Mouse (Mus musculus): Measurements from ENCODE around the gene Mdm1. TPM values are rescaled to one million over a fixed set of nuclear protein-coding genes. Genes with fewer than 3 reads are reported as not detected.
"Not testable (repeated sequence)": the region's sequence is repeated elsewhere in the genome, so short reads cannot be mapped to it uniquely, and the experiment has no call there.

Mdm1 gene
- polyA plus RNA-seq, 1 experiment from 2014 or later: 48.7 TPM

DNA sequence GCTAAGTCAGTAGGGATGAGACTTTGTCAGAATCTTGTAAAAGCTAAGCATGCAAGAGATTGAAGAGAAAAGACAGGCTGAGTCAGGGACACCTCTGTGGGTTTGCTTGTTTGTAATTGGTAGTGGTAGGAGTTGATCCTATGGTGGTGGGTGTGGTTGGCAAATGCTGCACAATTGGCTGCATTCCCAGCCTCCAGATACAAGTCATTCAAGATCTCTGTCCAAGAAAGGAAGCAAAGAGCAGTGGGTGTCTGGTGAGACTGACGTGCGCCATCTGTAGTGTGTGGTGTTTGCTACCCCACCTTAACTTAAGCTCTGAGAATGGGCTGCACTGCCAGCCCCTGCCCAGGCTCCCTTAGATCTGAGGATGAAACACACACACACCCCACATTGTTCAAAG, 19.5 kb downstream of the Mdm1 start:
- ATAC-seq (ENCODE audit: insufficient number of reproducible peaks, insufficient read depth, low FRiP score, low TSS enrichment): no peak
- WGBS: 93% methylated on average over 2 of the region's 2 CpGs
- H3K36me3 ChIP-seq: peaks cover 79% of the 10 kb centered on the region

DNA sequence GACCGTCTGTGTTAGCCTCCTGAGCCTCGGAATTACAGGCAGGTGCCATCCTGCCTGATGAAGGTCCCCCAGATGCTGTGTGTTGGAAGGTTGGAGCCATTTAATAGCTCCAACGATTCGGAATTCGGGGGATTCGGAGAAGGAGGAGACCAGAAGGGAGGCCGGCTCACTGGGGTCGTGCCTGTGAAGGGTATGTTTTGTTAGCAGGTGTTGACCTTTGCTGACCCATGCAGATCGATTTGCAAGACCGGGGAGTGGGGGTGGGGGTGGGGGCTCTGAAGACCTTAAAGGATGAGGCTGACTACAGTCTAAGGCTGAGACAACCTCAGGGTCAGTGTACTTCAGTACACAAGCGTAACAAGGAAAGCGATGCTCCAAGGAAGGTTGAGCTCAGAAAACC, 27.6 kb downstream of the Mdm1 start:
- Histone ChIP-seq H3K9ac (no peak overlapping the region), H3K27ac (no peak overlapping the region), H3K4me1 (no peaks in the 10 kb centered on the region), H3K36me3 (peaks cover 45% of the 10 kb centered on the region), H3K4me3 (no peak overlapping the region), H3K9me3 (no peaks in the 10 kb centered on the region), H3K4me2 (replicated peaks) (no peak overlapping the region), H3K27me3 (no peaks in the 10 kb centered on the region)
- 53% methylated on average over 12 of the region's 12 CpGs for WGBS
- no peak for ATAC-seq (ENCODE audit: insufficient number of reproducible peaks, insufficient read depth, low FRiP score, low TSS enrichment)

More for the DNA sequence above, 19.5 kb downstream of the Mdm1 start:
- no peak overlapping the region for H3K4me3 ChIP-seq
- no peak overlapping the region for H3K4me2 ChIP-seq (replicated peaks)
- no peak overlapping the region for H3K27ac ChIP-seq
- no peaks in the 10 kb centered on the region for H3K9me3 ChIP-seq
- H3K27me3 ChIP-seq: no peaks in the 10 kb centered on the region
- no peak overlapping the region for H3K9ac ChIP-seq
- H3K4me1 ChIP-seq: no peaks in the 10 kb centered on the region

DNA sequence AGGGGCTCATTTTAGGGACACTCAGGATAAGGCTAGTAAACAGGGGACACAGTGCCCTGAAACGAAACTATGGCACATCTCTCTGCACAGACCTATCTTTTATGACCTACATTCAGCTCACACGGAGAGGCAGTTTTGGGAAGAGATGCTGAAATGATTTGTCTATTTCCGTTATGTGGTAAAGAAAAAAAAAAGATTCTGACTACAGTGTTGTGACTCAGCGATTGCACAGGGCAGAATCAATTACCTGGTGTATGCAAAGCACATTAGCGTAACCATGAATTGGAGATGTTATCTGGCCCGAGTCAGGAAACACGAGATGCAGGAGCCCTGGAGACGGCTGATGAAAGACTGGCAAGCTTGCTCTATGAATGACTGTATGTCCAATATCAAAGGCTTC, 30.8 kb downstream of the Mdm1 start:
- Histone ChIP-seq H3K9me3 (no peaks in the 10 kb centered on the region), H3K4me3 (no peak overlapping the region), H3K4me1 (no peaks in the 10 kb centered on the region), H3K9ac (no peak overlapping the region), H3K27me3 (no peaks in the 10 kb centered on the region), H3K27ac (no peak overlapping the region), H3K36me3 (peaks cover 16% of the 10 kb centered on the region), H3K4me2 (replicated peaks) (no peak overlapping the region)
- WGBS: 48% methylated on average over 8 of the region's 8 CpGs
- no peak for ATAC-seq (ENCODE audit: insufficient number of reproducible peaks, insufficient read depth, low FRiP score, low TSS enrichment)

DNA sequence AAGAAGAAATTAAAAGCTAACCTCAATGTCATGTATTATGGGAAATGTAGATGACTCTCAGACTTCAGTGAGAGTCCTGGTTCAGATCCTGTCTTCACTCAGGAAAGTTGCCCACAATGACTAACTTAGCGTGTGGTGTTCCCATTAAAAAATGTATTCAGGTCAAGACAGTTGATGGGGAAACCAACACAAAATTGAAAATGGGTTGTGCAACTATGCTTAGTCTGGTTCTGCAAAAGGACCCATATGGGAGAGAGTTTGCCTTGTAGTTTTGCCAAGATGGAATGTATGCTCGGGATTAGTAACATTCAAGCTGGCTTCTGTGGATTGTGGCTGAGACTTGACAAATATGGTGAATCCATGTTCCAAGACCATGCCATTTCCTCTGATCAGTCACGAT, 31.3 kb downstream of the Mdm1 start:
- H3K36me3 ChIP-seq: peaks cover 14% of the 10 kb centered on the region

DNA sequence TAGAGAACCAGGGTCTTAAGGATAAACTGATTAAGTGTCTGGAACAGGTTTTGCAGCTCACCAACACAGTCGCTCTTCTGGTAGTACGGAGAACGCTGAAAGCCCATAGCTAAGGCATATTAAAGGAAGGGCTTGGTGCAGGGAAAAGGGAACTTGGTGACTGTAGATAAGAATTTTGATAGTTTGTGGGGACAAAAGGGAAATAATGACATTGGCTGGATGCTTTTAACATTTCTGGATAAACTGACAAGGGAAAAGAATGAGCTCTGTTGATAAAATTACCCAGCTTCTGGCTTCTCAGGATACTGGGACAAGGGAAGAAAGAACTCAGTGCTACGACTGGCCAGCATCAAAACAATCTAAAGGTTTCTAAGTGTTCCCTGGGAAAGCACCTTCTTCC, 33.9 kb downstream of the Mdm1 start:
- not testable (repeated sequence) for H3K4me2 ChIP-seq (replicated peaks)

More for the DNA sequence above, 31.3 kb downstream of the Mdm1 start:
- Histone ChIP-seq H3K9me3 (no peaks in the 10 kb centered on the region), H3K4me3 (no peak overlapping the region), H3K9ac (no peak overlapping the region), H3K27me3 (no peaks in the 10 kb centered on the region), H3K4me2 (replicated peaks) (no peak overlapping the region), H3K27ac (no peak overlapping the region), H3K4me1 (no peaks in the 10 kb centered on the region)
- no peak for ATAC-seq (ENCODE audit: insufficient number of reproducible peaks, insufficient read depth, low FRiP score, low TSS enrichment)
- 84% methylated on average over 3 of the region's 3 CpGs for WGBS

DNA sequence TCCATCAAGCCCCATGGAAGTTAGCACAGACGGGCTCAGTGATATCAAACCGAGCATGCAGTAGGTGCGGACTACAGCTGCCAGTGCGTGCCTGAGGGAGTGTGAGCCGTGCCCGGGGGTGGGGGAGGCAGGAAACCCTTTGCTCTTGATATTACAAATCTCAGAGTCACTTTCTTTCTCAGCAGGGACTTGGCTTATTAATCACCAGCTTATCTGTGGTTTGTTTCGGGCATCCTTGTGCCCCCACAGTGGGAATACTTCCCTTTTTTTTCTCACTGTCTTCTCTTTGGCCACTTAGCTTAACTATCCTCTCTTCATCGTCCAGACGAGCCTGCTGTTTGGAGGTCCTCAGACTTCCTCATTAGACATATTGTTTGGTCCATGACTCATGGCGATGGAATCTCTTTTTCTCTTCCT, 37.1 kb downstream of the Mdm1 start:
- no peak overlapping the region for H3K27ac ChIP-seq
- H3K9ac ChIP-seq: no peak overlapping the region
- no peak overlapping the region for H3K4me2 ChIP-seq (replicated peaks)
- 81% methylated on average over 10 of the region's 10 CpGs for WGBS
- no peaks in the 10 kb centered on the region for H3K4me1 ChIP-seq
- H3K4me3 ChIP-seq: no peak overlapping the region
- no peaks in the 10 kb centered on the region for H3K27me3 ChIP-seq
- ATAC-seq (ENCODE audit: insufficient number of reproducible peaks, insufficient read depth, low FRiP score, low TSS enrichment): no peak
- no peaks in the 10 kb centered on the region for H3K36me3 ChIP-seq
- H3K9me3 ChIP-seq: no peaks in the 10 kb centered on the region

More for the DNA sequence above, 33.9 kb downstream of the Mdm1 start:
- H3K9ac ChIP-seq; H3K27ac ChIP-seq; H3K27me3 ChIP-seq; H3K9me3 ChIP-seq; H3K36me3 ChIP-seq; ATAC-seq (ENCODE audit: insufficient number of reproducible peaks, insufficient read depth, low FRiP score, low TSS enrichment); H3K4me3 ChIP-seq; H3K4me1 ChIP-seq: not testable (repeated sequence)
- WGBS: 84% methylated on average over 4 of the region's 4 CpGs

DNA sequence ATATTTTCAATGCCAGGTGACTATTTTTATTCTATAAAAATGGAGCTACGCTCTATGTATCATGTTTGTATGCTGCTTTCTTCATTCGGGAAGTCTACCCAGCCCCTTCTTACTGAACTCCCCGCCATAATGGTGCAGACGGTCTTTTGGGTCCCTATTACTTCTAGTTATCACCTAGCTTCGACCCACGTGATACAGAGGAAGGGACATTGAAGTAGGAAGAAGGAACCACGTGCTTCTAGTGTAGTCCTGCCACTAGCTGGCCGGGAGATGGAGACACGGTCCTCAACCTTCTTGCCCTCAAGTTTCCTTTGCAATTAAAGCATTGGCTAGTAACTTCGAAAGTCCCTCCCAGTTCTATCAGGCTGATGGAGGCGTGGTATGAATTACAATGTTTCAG, 37.7 kb downstream of the Mdm1 start:
- Histone ChIP-seq H3K9ac (no peak overlapping the region), H3K4me3 (no peak overlapping the region), H3K9me3 (no peaks in the 10 kb centered on the region), H3K27ac (no peak overlapping the region), H3K27me3 (no peaks in the 10 kb centered on the region), H3K4me2 (replicated peaks) (no peak overlapping the region), H3K36me3 (no peaks in the 10 kb centered on the region), H3K4me1 (no peaks in the 10 kb centered on the region)
- WGBS: 89% methylated on average over 11 of the region's 11 CpGs
- ATAC-seq (ENCODE audit: insufficient number of reproducible peaks, insufficient read depth, low FRiP score, low TSS enrichment): no peak

DNA sequence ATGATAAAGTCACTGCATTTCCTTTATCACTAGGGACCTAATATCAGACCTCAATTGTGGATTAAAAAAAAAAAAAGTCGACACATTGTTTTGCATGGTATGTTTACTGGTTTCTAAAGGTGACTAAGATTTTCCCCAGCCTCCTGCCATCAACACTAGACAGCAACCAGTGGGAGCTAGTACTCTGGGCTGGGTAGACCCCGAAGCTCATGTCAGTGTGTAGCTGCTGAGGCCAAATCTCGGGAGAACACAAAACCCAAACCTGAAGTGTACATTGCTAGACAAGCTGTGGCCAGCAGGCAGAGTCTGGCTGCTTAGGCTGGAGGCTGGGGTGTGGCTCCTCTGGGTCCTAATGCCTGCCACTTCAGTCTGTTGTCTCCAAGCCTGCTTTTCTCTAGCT, 53.5 kb downstream of the Mdm1 start:
- H3K9ac ChIP-seq; H3K4me1 ChIP-seq; H3K4me2 ChIP-seq (replicated peaks); ATAC-seq (ENCODE audit: insufficient number of reproducible peaks, insufficient read depth, low FRiP score, low TSS enrichment); H3K27ac ChIP-seq; H3K36me3 ChIP-seq; H3K27me3 ChIP-seq; H3K4me3 ChIP-seq; H3K9me3 ChIP-seq: not testable (repeated sequence)
- 32% methylated on average over 3 of the region's 3 CpGs for WGBS

DNA sequence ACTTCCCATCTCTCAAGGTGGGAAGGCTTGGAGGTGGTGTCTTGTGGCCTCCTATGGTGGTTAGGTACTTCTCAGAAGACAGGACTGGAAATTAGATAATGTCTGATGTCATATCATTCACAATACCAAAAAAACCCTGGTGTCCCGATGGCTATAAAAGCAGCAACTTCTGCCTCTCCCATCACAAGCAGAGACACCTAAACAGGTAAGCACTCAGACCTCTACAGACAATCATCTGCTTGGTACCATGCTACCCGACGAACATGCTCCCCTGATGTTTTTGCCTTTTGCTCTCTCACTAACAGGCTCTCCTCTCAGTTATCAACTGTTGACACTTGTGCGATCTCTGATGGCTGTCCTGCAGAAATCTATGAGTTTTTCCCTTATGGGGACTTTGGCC, 63.0 kb downstream of the Mdm1 start, which contains the start of gene Il22:
TSS of gene Il22 (plus strand) at position 301 of the 400 bp plus-strand sequence.
- ATAC-seq (ENCODE audit: insufficient number of reproducible peaks, insufficient read depth, low FRiP score, low TSS enrichment): no peak
- Histone ChIP-seq H3K27ac (no peak within 1 kb of the TSS), H3K27me3 (no peaks in the 10 kb centered on the region), H3K36me3 (no peaks in the 10 kb centered on the region), H3K4me2 (replicated peaks) (no peak within 1 kb of the TSS), H3K9ac (no peak within 1 kb of the TSS), H3K4me3 (no peak within 1 kb of the TSS), H3K4me1 (no peaks in the 10 kb centered on the region), H3K9me3 (no peaks in the 10 kb centered on the region)
- WGBS: 90% methylated on average over 4 of the region's 4 CpGs

DNA sequence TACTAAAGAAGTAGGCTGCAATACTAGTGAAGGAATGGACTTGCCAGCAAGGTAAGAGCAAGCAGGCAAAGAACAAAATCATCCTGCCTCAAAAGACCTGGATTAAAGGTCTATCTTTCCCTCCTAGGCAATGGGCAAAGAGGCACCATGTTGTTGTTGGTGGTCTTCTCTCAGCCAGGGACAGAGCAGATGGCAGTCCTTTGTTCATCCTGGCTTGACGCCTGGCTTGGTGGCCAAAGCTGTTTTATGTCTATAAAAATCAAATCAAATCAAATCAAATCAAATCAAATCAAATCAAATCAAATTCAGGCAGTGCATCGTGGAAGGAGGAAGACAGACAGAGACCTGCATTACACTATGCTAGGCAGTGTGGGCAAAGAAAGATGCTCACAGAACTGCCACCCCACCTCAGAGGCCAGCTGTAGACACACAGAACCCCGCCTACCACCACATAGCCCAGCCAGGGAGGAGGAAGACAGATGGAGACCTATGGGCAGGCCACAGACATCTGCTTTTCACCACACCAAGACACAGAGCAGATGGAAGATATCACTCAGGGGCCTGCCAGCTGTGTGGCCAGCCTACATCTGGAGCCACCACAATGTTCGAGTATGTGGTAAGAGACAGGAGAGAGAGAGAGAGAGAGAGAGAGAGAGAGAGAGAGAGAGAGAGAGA, 74.2 kb downstream of the Mdm1 start:
- not testable (repeated sequence) for H3K27ac ChIP-seq; H3K9me3 ChIP-seq; H3K27me3 ChIP-seq; H3K4me3 ChIP-seq; H3K9ac ChIP-seq; H3K36me3 ChIP-seq; H3K4me2 ChIP-seq (replicated peaks); H3K4me1 ChIP-seq; ATAC-seq (ENCODE audit: insufficient number of reproducible peaks, insufficient read depth, low FRiP score, low TSS enrichment)
- 89% methylated on average over 2 of the region's 4 CpGs for WGBS

All from embryonic facial prominence, embryonic 12.5 days (tissue).